Mouse (Mus musculus): ENCODE measurements around the gene Dut. TPM values are rescaled to one million over a fixed set of nuclear protein-coding genes. Genes with fewer than 3 reads are reported as not detected.

Dut gene
- polyA plus RNA-seq, 1 experiment from 2014 or later, result 40.5 TPM

DNA sequence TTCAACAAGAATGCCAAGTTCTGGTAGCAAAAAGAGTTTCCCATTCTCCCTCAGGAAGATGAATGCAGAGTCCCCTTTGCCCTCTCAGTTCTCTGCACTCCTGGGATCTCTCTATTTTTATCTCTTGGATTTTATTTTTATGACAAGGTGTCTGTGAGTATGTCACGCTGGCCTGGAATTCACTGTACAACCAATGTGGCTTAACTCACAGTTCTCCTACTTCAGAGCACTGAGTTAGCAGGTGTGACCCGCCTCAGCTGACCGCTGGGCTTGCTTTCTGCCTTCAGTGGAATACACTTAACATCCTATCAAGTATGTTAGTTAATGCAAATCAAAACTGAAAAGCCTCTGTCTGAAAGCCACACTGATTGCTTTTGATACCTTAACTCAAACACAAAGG lies 27.7 kb upstream of the Dut start:
- WGBS, result 70% methylated on average over 3 of the region's 3 CpGs
- no peak for DNase-seq (ENCODE audit: low spot score)
- no peak overlapping the region for H3K9ac ChIP-seq (replicated peaks; ENCODE audit: low read depth)
- no peak overlapping the region for H3K27ac ChIP-seq (ENCODE audit: low read length)
- H3K9me3 ChIP-seq (ENCODE audit: low read length), result no peaks in the 10 kb centered on the region
- no peaks in the 10 kb centered on the region for H3K27me3 ChIP-seq (replicated peaks; ENCODE audit: insufficient read depth, low read length)
- no peak for ATAC-seq
- TF ChIP-seq CTCF (IDR thresholded peaks at IDR 0.05) (no peak), EP300 (IDR thresholded peaks at IDR 0.05) (no peak)
- no peaks in the 10 kb centered on the region for H3K4me1 ChIP-seq (ENCODE audit: insufficient read depth, low read depth, low read length)
- H3K4me2 ChIP-seq (replicated peaks; ENCODE audit: low read depth, low read length), result no peak overlapping the region
- no peaks in the 10 kb centered on the region for H3K36me3 ChIP-seq (ENCODE audit: insufficient read depth, low read length)
- no peak overlapping the region for H3K4me3 ChIP-seq (ENCODE audit: low read depth, low read length)

DNA sequence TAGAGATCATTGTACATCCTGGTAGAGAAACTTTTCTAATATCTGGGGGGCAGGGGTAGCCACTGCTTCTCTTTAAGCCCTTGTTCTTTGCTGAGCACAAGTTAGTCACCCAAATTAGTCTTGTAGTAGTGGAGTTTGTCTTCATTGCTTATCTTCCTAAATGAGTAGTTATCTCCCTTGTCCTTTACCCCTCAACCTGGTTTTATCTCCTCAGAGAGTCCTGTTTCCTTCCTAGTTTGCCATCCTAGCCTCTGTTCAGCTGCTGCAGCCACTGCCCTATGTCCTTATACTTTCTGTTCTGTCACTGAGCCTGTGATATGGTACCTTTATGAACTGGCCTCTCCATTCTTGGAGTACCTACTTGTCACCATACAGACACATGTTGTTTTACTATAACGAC lies 25.3 kb upstream of the Dut start:
- DNase-seq (ENCODE audit: low spot score) (no peak), ATAC-seq (no peak)
- TF ChIP-seq CTCF (IDR thresholded peaks at IDR 0.05), result no peak
- no peak for TF ChIP-seq EP300 (IDR thresholded peaks at IDR 0.05)
- no peaks in the 10 kb centered on the region for H3K27me3 ChIP-seq (replicated peaks; ENCODE audit: insufficient read depth, low read length)
- no peak overlapping the region for H3K4me3 ChIP-seq (ENCODE audit: low read depth, low read length)
- H3K9me3 ChIP-seq (ENCODE audit: low read length), result no peaks in the 10 kb centered on the region
- H3K4me1 ChIP-seq (ENCODE audit: insufficient read depth, low read depth, low read length), result no peaks in the 10 kb centered on the region
- 73% methylated on average over 1 of the region's 1 CpGs for WGBS
- no peak overlapping the region for H3K9ac ChIP-seq (replicated peaks; ENCODE audit: low read depth)
- no peak overlapping the region for H3K27ac ChIP-seq (ENCODE audit: low read length)
- no peaks in the 10 kb centered on the region for H3K36me3 ChIP-seq (ENCODE audit: insufficient read depth, low read length)
- no peak overlapping the region for H3K4me2 ChIP-seq (replicated peaks; ENCODE audit: low read depth, low read length)

DNA sequence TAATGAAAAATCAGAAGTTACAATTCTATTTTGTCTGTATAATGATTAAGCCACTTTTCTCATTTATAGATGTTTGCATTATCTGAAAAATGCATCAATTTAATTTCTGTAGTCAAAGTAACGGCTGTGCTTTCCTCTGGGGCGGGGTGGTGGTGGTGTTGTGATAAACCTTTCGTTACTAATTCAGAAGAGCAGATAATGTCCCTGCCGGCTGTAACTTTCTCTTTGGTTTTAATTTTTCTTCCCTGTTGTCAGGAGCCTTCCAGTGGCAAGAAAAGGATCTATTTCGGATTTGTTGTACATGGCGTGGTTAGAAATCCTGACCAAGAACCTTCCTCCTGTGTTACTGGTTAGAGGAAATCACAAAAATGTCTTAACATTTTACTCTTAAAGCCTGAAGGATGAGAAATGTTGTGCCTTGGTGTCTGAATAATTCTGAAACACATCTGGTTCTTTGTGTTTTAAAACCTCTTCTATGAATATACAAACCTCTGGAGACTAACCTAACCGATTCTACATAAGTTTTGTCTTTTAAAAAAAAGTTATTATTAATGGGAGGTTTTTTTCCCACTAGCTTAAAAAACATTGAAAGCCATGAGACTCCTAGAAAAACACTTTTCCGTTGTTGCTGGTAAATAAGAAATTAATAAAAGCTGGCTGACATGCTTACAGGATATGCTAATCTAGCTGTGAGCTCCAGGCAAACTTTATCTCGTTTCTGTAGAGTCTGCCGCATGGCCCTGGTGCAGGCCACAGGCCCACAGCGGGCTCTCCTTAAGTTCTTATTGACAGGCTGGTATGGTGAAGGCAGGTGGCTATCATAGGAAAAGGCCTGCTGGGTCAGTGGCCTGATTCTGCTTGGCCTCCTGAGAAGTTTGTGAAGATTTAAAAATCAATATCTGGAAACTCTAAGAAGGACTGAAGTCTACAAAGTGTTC lies 18.2 kb upstream of the Dut start:
- DNase-seq (ENCODE audit: low spot score), result no peak
- H3K9ac ChIP-seq (replicated peaks; ENCODE audit: low read depth), result no peak overlapping the region
- no peak overlapping the region for H3K27ac ChIP-seq (ENCODE audit: low read length)
- no peak for ATAC-seq
- no peak overlapping the region for H3K4me3 ChIP-seq (ENCODE audit: low read depth, low read length)
- H3K36me3 ChIP-seq (ENCODE audit: insufficient read depth, low read length), result no peaks in the 10 kb centered on the region
- no peak for TF ChIP-seq EP300 (IDR thresholded peaks at IDR 0.05)
- no peaks in the 10 kb centered on the region for H3K4me1 ChIP-seq (ENCODE audit: insufficient read depth, low read depth, low read length)
- 77% methylated on average over 11 of the region's 11 CpGs for WGBS
- H3K4me2 ChIP-seq (replicated peaks; ENCODE audit: low read depth, low read length), result no peak overlapping the region
- no peaks in the 10 kb centered on the region for H3K27me3 ChIP-seq (replicated peaks; ENCODE audit: insufficient read depth, low read length)
- no peaks in the 10 kb centered on the region for H3K9me3 ChIP-seq (ENCODE audit: low read length)

DNA sequence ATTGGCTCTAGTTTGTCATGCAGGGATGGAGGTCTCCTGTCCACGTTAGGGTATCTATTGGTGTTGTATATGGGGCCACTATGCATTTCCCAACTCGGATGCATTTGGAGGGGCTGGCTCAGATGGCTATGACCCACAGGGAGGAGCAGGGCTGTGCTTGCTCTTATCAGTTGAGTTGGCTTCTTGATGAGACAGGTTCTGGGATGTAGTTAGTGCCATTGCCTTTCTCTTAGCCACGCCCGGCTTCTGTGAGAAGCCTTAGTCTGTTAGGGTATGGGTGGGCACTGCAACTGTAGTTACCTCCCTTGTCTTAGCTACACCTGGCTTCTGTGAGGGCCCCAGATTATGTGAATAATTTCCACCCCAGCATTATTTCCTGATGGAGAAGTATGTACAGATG lies 14.8 kb upstream of the Dut start:
- no peak overlapping the region for H3K4me3 ChIP-seq (ENCODE audit: low read depth, low read length)
- H3K4me2 ChIP-seq (replicated peaks; ENCODE audit: low read depth, low read length), result no peak overlapping the region
- ATAC-seq (no peak), DNase-seq (ENCODE audit: low spot score) (no peak)
- no peak for TF ChIP-seq EP300 (IDR thresholded peaks at IDR 0.05)
- TF ChIP-seq CTCF (IDR thresholded peaks at IDR 0.05), result no peak
- no peaks in the 10 kb centered on the region for H3K9me3 ChIP-seq (ENCODE audit: low read length)
- H3K27me3 ChIP-seq (replicated peaks; ENCODE audit: insufficient read depth, low read length), result no peaks in the 10 kb centered on the region
- H3K9ac ChIP-seq (replicated peaks; ENCODE audit: low read depth), result no peak overlapping the region
- no peaks in the 10 kb centered on the region for H3K4me1 ChIP-seq (ENCODE audit: insufficient read depth, low read depth, low read length)
- H3K27ac ChIP-seq (ENCODE audit: low read length), result no peak overlapping the region
- 82% methylated on average over 4 of the region's 4 CpGs for WGBS
- no peaks in the 10 kb centered on the region for H3K36me3 ChIP-seq (ENCODE audit: insufficient read depth, low read length)

DNA sequence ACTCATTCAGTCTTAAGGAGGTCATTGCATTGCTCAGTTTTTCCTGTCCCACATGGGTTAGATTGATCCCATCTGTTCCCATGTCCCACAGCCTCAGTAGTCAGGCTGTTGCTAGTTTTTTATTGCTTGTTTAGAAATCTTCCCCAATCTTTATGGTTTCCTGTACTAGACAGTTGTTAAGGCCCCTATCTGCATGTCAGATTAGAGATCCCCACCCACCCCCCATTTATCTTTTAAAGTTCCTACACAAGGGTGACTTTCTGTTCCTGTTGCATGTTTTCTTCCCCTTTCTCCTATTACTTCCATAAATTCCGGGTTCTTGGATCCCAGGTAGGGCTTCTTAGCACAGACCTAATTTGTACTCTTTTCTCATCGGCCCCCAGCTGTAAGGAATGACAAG lies 13.5 kb upstream of the Dut start:
- no peaks in the 10 kb centered on the region for H3K9me3 ChIP-seq (ENCODE audit: low read length)
- no peak overlapping the region for H3K27ac ChIP-seq (ENCODE audit: low read length)
- no peak overlapping the region for H3K4me2 ChIP-seq (replicated peaks; ENCODE audit: low read depth, low read length)
- no peaks in the 10 kb centered on the region for H3K27me3 ChIP-seq (replicated peaks; ENCODE audit: insufficient read depth, low read length)
- ATAC-seq, result no peak
- 83% methylated on average over 2 of the region's 2 CpGs for WGBS
- no peak overlapping the region for H3K4me3 ChIP-seq (ENCODE audit: low read depth, low read length)
- no peak for DNase-seq (ENCODE audit: low spot score)
- H3K36me3 ChIP-seq (ENCODE audit: insufficient read depth, low read length), result no peaks in the 10 kb centered on the region
- H3K4me1 ChIP-seq (ENCODE audit: insufficient read depth, low read depth, low read length), result no peaks in the 10 kb centered on the region
- TF ChIP-seq EP300 (IDR thresholded peaks at IDR 0.05) (no peak), CTCF (IDR thresholded peaks at IDR 0.05) (no peak)
- H3K9ac ChIP-seq (replicated peaks; ENCODE audit: low read depth), result no peak overlapping the region

DNA sequence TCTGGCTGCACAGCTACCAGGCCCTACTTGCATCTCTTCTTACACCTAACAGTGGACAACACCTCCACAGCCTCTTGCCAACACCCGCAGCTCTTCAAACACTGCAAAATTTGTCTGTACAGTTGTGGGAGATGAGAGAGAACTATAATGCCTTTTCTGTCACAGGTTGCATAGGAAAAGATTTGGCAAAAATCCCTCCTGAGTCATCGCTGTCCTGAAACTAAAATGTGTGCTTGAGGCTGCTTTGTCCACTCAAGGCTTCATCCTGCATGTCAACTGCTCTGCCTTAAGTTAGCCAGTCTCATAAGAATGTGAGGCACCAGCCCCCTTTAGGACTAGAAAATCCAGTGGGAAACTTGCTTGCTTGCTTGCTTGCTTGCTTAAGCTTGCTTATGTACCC lies 12.9 kb upstream of the Dut start:
- Histone ChIP-seq H3K27ac (ENCODE audit: low read length) (no peak overlapping the region), H3K4me3 (ENCODE audit: low read depth, low read length) (no peak overlapping the region), H3K27me3 (replicated peaks; ENCODE audit: insufficient read depth, low read length) (no peaks in the 10 kb centered on the region), H3K4me2 (replicated peaks; ENCODE audit: low read depth, low read length) (no peak overlapping the region), H3K36me3 (ENCODE audit: insufficient read depth, low read length) (no peaks in the 10 kb centered on the region), H3K9me3 (ENCODE audit: low read length) (no peaks in the 10 kb centered on the region), H3K4me1 (ENCODE audit: insufficient read depth, low read depth, low read length) (no peaks in the 10 kb centered on the region), H3K9ac (replicated peaks; ENCODE audit: low read depth) (no peak overlapping the region)
- TF ChIP-seq CTCF (IDR thresholded peaks at IDR 0.05) (no peak), EP300 (IDR thresholded peaks at IDR 0.05) (no peak)
- DNase-seq (ENCODE audit: low spot score) (no peak), ATAC-seq (no peak)
- 81% methylated on average over 2 of the region's 2 CpGs for WGBS
